Mouse (Mus musculus): ENCODE results near the gene Tet3. TPM values are rescaled to one million over a fixed set of nuclear protein-coding genes. Genes with fewer than 3 reads are reported as not detected.
"Not testable (repeated sequence)": the region's sequence is repeated elsewhere in the genome, so short reads cannot be mapped to it uniquely, and the experiment has no call there.

Gene Tet3
- total and polyA plus RNA-seq, 2 experiments from 2014 or later: 27.7 to 49.4 TPM

GRCm38 (mm10) chr6:83348873-83349272 lies 110.0 kb downstream of the Tet3 start, which contains the start of gene Bola3:
Gene Bola3 (plus strand): TSS chr6:83349147.
- Histone ChIP-seq H3K27ac (ENCODE audit: low read depth, low read length) (peak within 1 kb of the TSS; percentile 57), H3K9ac (peak within 1 kb of the TSS; percentile 92), H3K36me3 (ENCODE audit: insufficient read depth) (peaks cover 9% of the 10 kb centered on the region), H3K4me1 (ENCODE audit: insufficient read depth) (no peaks in the 10 kb centered on the region), H3K4me3 (ENCODE audit: low read depth, low read length) (peak within 1 kb of the TSS; percentile 79), H3K27me3 (ENCODE audit: insufficient read depth, low read length) (no peaks in the 10 kb centered on the region), H3K9me3 (ENCODE audit: low read length) (no peaks in the 10 kb centered on the region), H3K4me2 (ENCODE audit: low read depth) (peak within 1 kb of the TSS; percentile 75)
- ATAC-seq: peak; percentile 45
- DNase-seq: no peak
- WGBS: 33% methylated on average over 6 of the region's 6 CpGs
- TF ChIP-seq CTCF (IDR thresholded peaks at IDR 0.05; ENCODE audit: low read depth): no peak

- H3K36me3 ChIP-seq (ENCODE audit: insufficient read depth): peaks cover 1% of the 10 kb centered on the region; the same call in 1 of the 2 replicates
- H3K27me3 ChIP-seq (ENCODE audit: insufficient read depth, low read length): no peaks in the 10 kb centered on the region
- no peak for ATAC-seq
- H3K4me3 ChIP-seq (ENCODE audit: low read depth, low read length): no peak overlapping the region
- no peaks in the 10 kb centered on the region for H3K4me1 ChIP-seq (ENCODE audit: insufficient read depth)
- H3K9me3 ChIP-seq (ENCODE audit: low read length): no peaks in the 10 kb centered on the region
- DNase-seq: no peak
- H3K27ac ChIP-seq (ENCODE audit: low read depth, low read length): no peak overlapping the region
- 86% methylated on average over 3 of the region's 3 CpGs for WGBS
- H3K9ac ChIP-seq: no peak overlapping the region
- no peak overlapping the region for H3K4me2 ChIP-seq (ENCODE audit: low read depth)
- TF ChIP-seq CTCF (IDR thresholded peaks at IDR 0.05; ENCODE audit: low read depth): no peak
Observed at GRCm38 (mm10) chr6:83347916-83348315, 111.0 kb downstream of the Tet3 start.

GRCm38 (mm10) chr6:83345285-83345684 lies 113.6 kb downstream of the Tet3 start:
- H3K9ac ChIP-seq; ATAC-seq; H3K4me1 ChIP-seq (ENCODE audit: insufficient read depth); DNase-seq; H3K4me3 ChIP-seq (ENCODE audit: low read depth, low read length); H3K4me2 ChIP-seq (ENCODE audit: low read depth); H3K27ac ChIP-seq (ENCODE audit: low read depth, low read length); H3K27me3 ChIP-seq (ENCODE audit: insufficient read depth, low read length); H3K9me3 ChIP-seq (ENCODE audit: low read length): not testable (repeated sequence)
- H3K36me3 ChIP-seq (ENCODE audit: insufficient read depth): peaks cover 26% of the 10 kb centered on the region
- 94% methylated on average over 8 of the region's 8 CpGs for WGBS

- Histone ChIP-seq H3K27ac (ENCODE audit: low read depth, low read length) (no peak overlapping the region), H3K27me3 (ENCODE audit: insufficient read depth, low read length) (no peaks in the 10 kb centered on the region), H3K9ac (no peak overlapping the region), H3K9me3 (ENCODE audit: low read length) (no peaks in the 10 kb centered on the region), H3K4me2 (ENCODE audit: low read depth) (no peak overlapping the region), H3K36me3 (ENCODE audit: insufficient read depth) (peaks cover 46% of the 10 kb centered on the region), H3K4me3 (ENCODE audit: low read depth, low read length) (no peak overlapping the region), H3K4me1 (ENCODE audit: insufficient read depth) (no peaks in the 10 kb centered on the region)
- DNase-seq: no peak
- ATAC-seq: no peak
- WGBS: 96% methylated on average over 2 of the region's 2 CpGs
- no peak for TF ChIP-seq CTCF (IDR thresholded peaks at IDR 0.05; ENCODE audit: low read depth)
Observed at GRCm38 (mm10) chr6:83342957-83343356, 115.9 kb downstream of the Tet3 start.

GRCm38 (mm10) chr6:83341387-83341786 lies 117.5 kb downstream of the Tet3 start:
- ATAC-seq: no peak
- H3K4me2 ChIP-seq (ENCODE audit: low read depth): no peak overlapping the region
- peaks cover 54% of the 10 kb centered on the region for H3K36me3 ChIP-seq (ENCODE audit: insufficient read depth)
- H3K4me3 ChIP-seq (ENCODE audit: low read depth, low read length): no peak overlapping the region
- no peak for DNase-seq
- no peak overlapping the region for H3K27ac ChIP-seq (ENCODE audit: low read depth, low read length)
- H3K9me3 ChIP-seq (ENCODE audit: low read length): no peaks in the 10 kb centered on the region
- H3K27me3 ChIP-seq (ENCODE audit: insufficient read depth, low read length): no peaks in the 10 kb centered on the region
- no peaks in the 10 kb centered on the region for H3K4me1 ChIP-seq (ENCODE audit: insufficient read depth)
- WGBS: 78% methylated on average over 3 of the region's 3 CpGs
- no peak overlapping the region for H3K9ac ChIP-seq
- no peak for TF ChIP-seq CTCF (IDR thresholded peaks at IDR 0.05; ENCODE audit: low read depth)

- no peak overlapping the region for H3K9ac ChIP-seq
- H3K27me3 ChIP-seq (ENCODE audit: insufficient read depth, low read length): no peaks in the 10 kb centered on the region
- 0 out of 2 replicates have a peak, but pooled peaks have one; percentile 22 for TF ChIP-seq CTCF (IDR thresholded peaks at IDR 0.05; ENCODE audit: low read depth)
- H3K9me3 ChIP-seq (ENCODE audit: low read length): no peaks in the 10 kb centered on the region
- ATAC-seq (no peak), DNase-seq (no peak)
- H3K27ac ChIP-seq (ENCODE audit: low read depth, low read length): no peak overlapping the region
- H3K4me1 ChIP-seq (ENCODE audit: insufficient read depth): peaks cover 8% of the 10 kb centered on the region
- peaks cover 26% of the 10 kb centered on the region for H3K36me3 ChIP-seq (ENCODE audit: insufficient read depth)
- H3K4me2 ChIP-seq (ENCODE audit: low read depth): no peak overlapping the region
- H3K4me3 ChIP-seq (ENCODE audit: low read depth, low read length): no peak overlapping the region
- WGBS: 93% methylated on average over 3 of the region's 3 CpGs
Observed at GRCm38 (mm10) chr6:83327591-83328190, 131.2 kb downstream of the Tet3 start.

GRCm38 (mm10) chr6:83326761-83327160 lies 132.1 kb downstream of the Tet3 start:
- Histone ChIP-seq H3K9me3 (ENCODE audit: low read length) (no peaks in the 10 kb centered on the region), H3K27me3 (ENCODE audit: insufficient read depth, low read length) (no peaks in the 10 kb centered on the region), H3K4me1 (ENCODE audit: insufficient read depth) (peaks cover 8% of the 10 kb centered on the region), H3K27ac (ENCODE audit: low read depth, low read length) (no peak overlapping the region), H3K36me3 (ENCODE audit: insufficient read depth) (peaks cover 17% of the 10 kb centered on the region), H3K4me3 (ENCODE audit: low read depth, low read length) (peak overlapping the region; percentile 90), H3K4me2 (ENCODE audit: low read depth) (peak overlapping the region; percentile 70), H3K9ac (peak overlapping the region; percentile 92)
- TF ChIP-seq CTCF (IDR thresholded peaks at IDR 0.05; ENCODE audit: low read depth): no peak
- no peak for DNase-seq
- 68% methylated on average over 6 of the region's 6 CpGs for WGBS
- ATAC-seq: no peak

Measured in forebrain, postnatal 0 days (tissue).